Mouse (Mus musculus) stomach, embryonic 16.5 days (tissue): ENCODE measurements around the gene Fkbp5. TPM values are rescaled to one million over a fixed set of nuclear protein-coding genes. Genes with fewer than 3 reads are reported as not detected.

Experiments
- ATAC-seq: fragments of 200-750 bp; cut with Nextera tagmentation; 2 replicates; pipeline ENCODE4 v1.8.0; 2017; ENCODE audit warnings: moderate number of reproducible peaks, moderate TSS enrichment; ENCODE audit not compliant: insufficient read depth, low FRiP score
- H3K27ac ChIP-seq: fragments of 300-500 bp; sonication (generic); 2 replicates; pipeline ENCODE4 v1.5.1; 2014; ENCODE audit warnings: low read length
- H3K27me3 ChIP-seq: fragments of 300-500 bp; sonication (generic); 2 replicates; pipeline ENCODE4 v1.6.1; 2014; ENCODE audit warnings: low read length, control low read depth, mixed read lengths; ENCODE audit not compliant: control insufficient read depth, insufficient read depth
- H3K36me3 ChIP-seq: fragments of 300-500 bp; sonication (generic); 2 replicates; pipeline ENCODE4 v1.6.1; 2014; ENCODE audit warnings: low read length; ENCODE audit not compliant: control insufficient read depth, insufficient read depth
- H3K4me1 ChIP-seq: fragments of 300-500 bp; sonication (generic); 2 replicates; pipeline ENCODE4 v1.6.1; 2014; ENCODE audit warnings: low read length, control low read depth, mixed read lengths; ENCODE audit not compliant: control insufficient read depth, insufficient read depth
- H3K4me2 ChIP-seq: fragments of 300-500 bp; sonication (generic); 2 replicates; pipeline ENCODE4 v1.6.1; 2014; ENCODE audit warnings: low read depth, low read length, mixed read lengths
- H3K4me3 ChIP-seq: fragments of 300-500 bp; sonication (generic); replicated peaks from 2 replicates; pipeline ENCODE4 v1.5.1; 2014; ENCODE audit warnings: mild to moderate bottlenecking, low read length
- H3K9ac ChIP-seq: fragments of 300-500 bp; sonication (generic); 2 replicates; pipeline ENCODE4 v1.6.1; 2014; ENCODE audit warnings: low read length
- H3K9me3 ChIP-seq: fragments of 300-500 bp; sonication (generic); replicated peaks from 2 replicates; pipeline ENCODE4 v1.6.1; 2016; ENCODE audit warnings: low read length, control low read depth; ENCODE audit not compliant: control insufficient read depth
- WGBS: fragments of 180-500 bp; shearing (Covaris S2); extraction: QIAGEN DNeasy Blood & Tissue Kit; methylation state at CpG from one replicate; pipeline ENCODE4 v1.1.7; 2014; 5-methylcytosine and 5-hydroxymethylcytosine counted together
- polyA plus RNA-seq: library from polyadenylated mRNA; unstranded; fragments of >200 nt; fragmentation: Nextera tagmentation; extraction: Ambion mirVana; gene quantifications from 2 replicates; pipeline ENCODE4 v1.2.1, GENCODE M21; 2015

Fkbp5 gene
- polyA plus RNA-seq, 1 experiment from 2014 or later, result 27.1 TPM

- Histone ChIP-seq H3K9me3 (no peaks in the 10 kb centered on the region), H3K27me3 (no peaks in the 10 kb centered on the region; the same call in 1 of the 2 replicates), H3K27ac (no peak overlapping the region), H3K36me3 (no peaks in the 10 kb centered on the region), H3K4me3 (no peak overlapping the region), H3K9ac (no peak overlapping the region), H3K4me2 (no peak overlapping the region), H3K4me1 (peaks cover 41% of the 10 kb centered on the region)
- WGBS, result 91% methylated on average over 3 of the region's 3 CpGs
- ATAC-seq, result no peak
Measured at GRCm38 (mm10) chr17:28519827-28520226, 2.5 kb upstream of the Fkbp5 start.

- Histone ChIP-seq H3K9me3 (no peaks in the 10 kb centered on the region), H3K27ac (peak overlapping the region; percentile 95), H3K4me2 (peak overlapping the region; percentile 96), H3K4me1 (peaks cover 35% of the 10 kb centered on the region), H3K36me3 (no peaks in the 10 kb centered on the region), H3K9ac (peak overlapping the region; percentile 78), H3K27me3 (no peaks in the 10 kb centered on the region; the same call in 1 of the 2 replicates), H3K4me3 (peak overlapping the region; percentile 52)
- no peak for ATAC-seq
- WGBS, result 25% methylated on average over 8 of the region's 8 CpGs
Measured at GRCm38 (mm10) chr17:28518615-28519071, 1.3 kb upstream of the Fkbp5 start.

- Histone ChIP-seq H3K27ac (peak overlapping the region; percentile 95), H3K36me3 (no peaks in the 10 kb centered on the region), H3K9me3 (no peaks in the 10 kb centered on the region), H3K27me3 (no peaks in the 10 kb centered on the region; the same call in 1 of the 2 replicates), H3K4me3 (peak overlapping the region; percentile 52), H3K4me1 (peaks cover 35% of the 10 kb centered on the region), H3K4me2 (peak overlapping the region; percentile 96), H3K9ac (peak overlapping the region; percentile 78)
- peak; percentile 69 for ATAC-seq
- under 1% methylated on average over 46 of the region's 46 CpGs for WGBS
Measured at GRCm38 (mm10) chr17:28517956-28518614, 758 bp upstream of the Fkbp5 start.

DNA sequence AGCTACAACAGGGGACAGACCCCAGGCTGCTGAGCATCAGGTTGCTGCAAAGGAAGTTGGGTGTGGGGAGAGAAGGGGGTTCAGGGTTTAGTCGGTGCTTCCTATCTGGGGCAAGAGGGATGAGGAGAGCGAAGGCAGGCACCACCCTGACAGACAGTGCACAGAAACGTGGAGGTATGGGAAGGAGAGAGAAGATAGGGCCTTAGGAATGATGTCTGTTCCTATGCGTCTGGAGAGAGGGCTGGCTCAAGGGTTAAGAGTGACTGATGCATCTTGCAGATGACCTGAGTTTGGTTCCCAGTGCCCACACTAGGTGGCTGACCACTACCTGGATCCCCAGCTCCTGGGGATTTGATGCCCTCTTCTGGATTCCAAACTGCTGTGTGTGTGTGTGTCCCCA lies 446 bp downstream of the Fkbp5 start:
- 67% methylated on average over 4 of the region's 4 CpGs for WGBS
- Histone ChIP-seq H3K27me3 (no peaks in the 10 kb centered on the region; the same call in 1 of the 2 replicates), H3K9ac (no peak overlapping the region), H3K4me3 (peak overlapping the region; percentile 52), H3K36me3 (no peaks in the 10 kb centered on the region), H3K27ac (peak overlapping the region; percentile 95), H3K9me3 (no peaks in the 10 kb centered on the region), H3K4me1 (peaks cover 41% of the 10 kb centered on the region), H3K4me2 (peak overlapping the region; percentile 96; the same call in 1 of the 2 replicates)
- no peak for ATAC-seq

- Histone ChIP-seq H3K27me3 (no peaks in the 10 kb centered on the region), H3K4me1 (peaks cover 51% of the 10 kb centered on the region), H3K36me3 (no peaks in the 10 kb centered on the region), H3K9ac (peak overlapping the region; percentile 48), H3K27ac (peak overlapping the region; percentile 46), H3K9me3 (no peaks in the 10 kb centered on the region), H3K4me3 (no peak overlapping the region), H3K4me2 (no peak overlapping the region)
- peak; percentile 20; the same call in 1 of the 2 replicates for ATAC-seq
- 55% methylated on average over 10 of the region's 10 CpGs for WGBS
Measured at GRCm38 (mm10) chr17:28515431-28516341, 1.6 kb downstream of the Fkbp5 start.

- no peak overlapping the region for H3K9ac ChIP-seq
- no peak overlapping the region for H3K27ac ChIP-seq
- H3K4me1 ChIP-seq, result peaks cover 56% of the 10 kb centered on the region
- WGBS, result 72% methylated on average over 5 of the region's 5 CpGs
- H3K27me3 ChIP-seq, result no peaks in the 10 kb centered on the region
- H3K4me2 ChIP-seq, result no peak overlapping the region
- no peaks in the 10 kb centered on the region for H3K36me3 ChIP-seq
- H3K4me3 ChIP-seq, result no peak overlapping the region
- no peaks in the 10 kb centered on the region for H3K9me3 ChIP-seq
- no peak for ATAC-seq
Measured at GRCm38 (mm10) chr17:28514555-28514954, 2.8 kb downstream of the Fkbp5 start.

GRCm38 (mm10) chr17:28513844-28514243 lies 3.5 kb downstream of the Fkbp5 start:
- H3K9me3 ChIP-seq, result no peaks in the 10 kb centered on the region
- H3K4me2 ChIP-seq, result no peak overlapping the region
- ATAC-seq, result no peak
- H3K4me1 ChIP-seq, result peaks cover 54% of the 10 kb centered on the region
- no peaks in the 10 kb centered on the region for H3K36me3 ChIP-seq
- 56% methylated on average over 7 of the region's 7 CpGs for WGBS
- no peak overlapping the region for H3K9ac ChIP-seq
- no peak overlapping the region for H3K4me3 ChIP-seq
- H3K27ac ChIP-seq, result peak overlapping the region; percentile 62; the same call in 1 of the 2 replicates
- no peaks in the 10 kb centered on the region for H3K27me3 ChIP-seq

DNA sequence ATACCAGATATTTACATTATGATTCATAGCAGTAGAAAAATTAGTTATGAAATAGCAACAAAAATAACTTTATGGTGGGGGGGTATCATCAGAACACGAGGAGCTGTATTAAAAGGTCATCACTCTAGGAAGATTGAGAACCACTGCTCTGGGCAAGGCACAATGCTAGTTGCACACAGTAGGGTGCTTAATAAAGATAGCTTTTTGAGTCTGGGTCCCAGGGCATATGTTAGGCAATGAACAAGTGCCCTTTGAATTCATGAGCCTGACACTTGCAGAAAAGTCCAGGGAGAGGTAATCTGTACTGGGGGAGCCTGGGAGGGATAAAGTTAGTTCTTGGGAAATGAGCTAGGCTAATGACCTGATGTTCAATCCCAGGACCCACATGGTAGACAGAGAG lies 4.0 kb downstream of the Fkbp5 start:
- H3K27me3 ChIP-seq, result no peaks in the 10 kb centered on the region
- no peak overlapping the region for H3K4me3 ChIP-seq
- H3K9ac ChIP-seq, result no peak overlapping the region
- peak overlapping the region; percentile 62; the same call in 1 of the 2 replicates for H3K27ac ChIP-seq
- no peaks in the 10 kb centered on the region for H3K9me3 ChIP-seq
- WGBS, result 48% methylated on average over 1 of the region's 1 CpGs
- H3K36me3 ChIP-seq, result no peaks in the 10 kb centered on the region
- peaks cover 49% of the 10 kb centered on the region for H3K4me1 ChIP-seq
- no peak overlapping the region for H3K4me2 ChIP-seq
- no peak for ATAC-seq

DNA sequence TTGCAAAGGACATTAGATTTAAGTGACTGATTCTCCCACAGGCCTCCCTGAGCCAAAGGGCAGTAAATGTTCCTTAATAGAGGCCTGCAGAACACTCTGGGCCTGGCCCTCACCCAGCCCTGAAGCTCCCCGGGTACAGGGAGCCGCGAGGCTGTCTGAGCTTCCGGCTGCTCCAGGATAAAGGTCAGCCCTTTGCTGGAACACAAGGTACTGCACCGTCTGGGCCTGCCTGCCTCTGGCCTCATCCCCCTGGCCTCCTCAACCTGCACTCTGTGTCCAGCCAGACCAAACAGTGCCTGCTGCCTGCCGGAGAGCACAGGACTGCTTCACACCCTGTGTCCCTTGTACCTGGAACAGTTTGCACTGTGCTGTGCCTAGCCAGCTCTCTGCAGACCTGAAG lies 4.6 kb downstream of the Fkbp5 start:
- peaks cover 46% of the 10 kb centered on the region for H3K4me1 ChIP-seq
- ATAC-seq, result 0 out of 2 replicates have a peak, but pooled peaks have one; percentile 39

More for the DNA sequence above, 4.6 kb downstream of the Fkbp5 start:
- 25% methylated on average over 6 of the region's 6 CpGs for WGBS
- Histone ChIP-seq H3K36me3 (no peaks in the 10 kb centered on the region), H3K4me3 (no peak overlapping the region), H3K27ac (peak overlapping the region; percentile 39), H3K4me2 (no peak overlapping the region), H3K9me3 (no peaks in the 10 kb centered on the region), H3K27me3 (no peaks in the 10 kb centered on the region), H3K9ac (peak overlapping the region; percentile 38; the same call in 1 of the 2 replicates)
